Mouse (Mus musculus): ENCODE data around the gene Astn2. TPM values are rescaled to one million over a fixed set of nuclear protein-coding genes. Genes with fewer than 3 reads are reported as not detected.
A peak's percentile ranks its signal among the peaks of the same experiment; 100 is the strongest.

Astn2 gene
- total and polyA plus RNA-seq, 2 experiments = 0.77 to 1.2 TPM

DNA sequence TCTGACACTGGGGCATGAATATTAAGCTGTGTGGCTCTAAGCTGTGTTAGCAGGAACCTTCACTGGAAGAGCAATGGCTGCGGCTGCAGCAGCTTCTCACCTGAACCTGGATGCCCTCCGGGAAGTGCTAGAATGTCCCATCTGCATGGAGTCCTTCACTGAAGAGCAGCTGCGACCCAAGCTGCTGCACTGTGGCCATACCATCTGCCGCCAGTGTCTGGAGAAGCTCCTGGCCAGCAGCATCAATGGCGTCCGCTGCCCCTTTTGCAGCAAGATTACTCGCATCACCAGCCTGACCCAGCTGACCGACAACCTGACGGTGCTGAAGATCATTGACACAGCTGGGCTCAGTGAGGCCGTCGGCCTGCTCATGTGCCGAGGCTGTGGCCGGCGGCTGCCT lies 791.3 kb downstream of the Astn2 start:
- Histone ChIP-seq H3K4me3 (ENCODE audit: insufficient read depth, low read depth, low read length) (no peak overlapping the region), H3K27ac (replicated peaks; ENCODE audit: insufficient read depth, low read depth, low read length) (no peak overlapping the region), H3K9ac (ENCODE audit: low read depth, low read length) (no peak overlapping the region), H3K36me3 (ENCODE audit: control insufficient read depth, insufficient read depth, low read length) (peaks cover 29% of the 10 kb centered on the region), H3K4me1 (ENCODE audit: control insufficient read depth, insufficient read depth, low read length) (no peaks in the 10 kb centered on the region), H3K27me3 (ENCODE audit: control insufficient read depth, insufficient read depth, low read length) (no peaks in the 10 kb centered on the region), H3K79me2 (ENCODE audit: control insufficient read depth, insufficient read depth, low read length) (peaks cover 3% of the 10 kb centered on the region; the same call in 1 of the 2 replicates)
- no peak for TF ChIP-seq CTCF (IDR thresholded peaks at IDR 0.05; ENCODE audit: low read depth, low read length)
- TF ChIP-seq POLR2A (IDR thresholded peaks at IDR 0.05; ENCODE audit: extremely low read depth, insufficient read depth, low read length) = no peak
- WGBS = 99% methylated on average over 14 of the region's 14 CpGs
- DNase-seq (ENCODE audit: extremely low read depth, low read depth, low spot score) = no peak

DNA sequence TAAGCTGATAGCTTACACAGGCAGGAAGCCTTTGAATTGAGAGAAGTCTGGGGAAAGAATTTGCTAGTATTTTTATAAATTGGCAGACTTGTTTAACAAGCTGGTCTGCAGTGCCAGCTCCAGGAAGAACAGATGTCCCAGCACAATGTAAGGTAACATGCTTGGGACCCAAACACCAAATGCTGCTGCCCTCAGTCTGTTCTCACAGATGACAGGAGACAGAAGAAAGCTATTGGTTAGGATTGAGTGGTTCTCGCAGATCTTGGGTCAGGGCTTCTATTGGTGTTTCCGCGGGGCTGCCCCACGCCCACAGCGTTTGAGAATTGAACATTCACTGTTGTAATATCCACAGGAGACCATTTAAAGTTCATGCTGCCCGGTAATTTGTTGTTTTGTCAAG lies 793.5 kb downstream of the Astn2 start:
- H3K79me2 ChIP-seq (ENCODE audit: control insufficient read depth, insufficient read depth, low read length) = peaks cover 8% of the 10 kb centered on the region; the same call in 1 of the 2 replicates
- H3K36me3 ChIP-seq (ENCODE audit: control insufficient read depth, insufficient read depth, low read length) = peaks cover 26% of the 10 kb centered on the region
- DNase-seq (ENCODE audit: extremely low read depth, low read depth, low spot score) = no peak
- no peaks in the 10 kb centered on the region for H3K27me3 ChIP-seq (ENCODE audit: control insufficient read depth, insufficient read depth, low read length)
- H3K4me3 ChIP-seq (ENCODE audit: insufficient read depth, low read depth, low read length) = no peak overlapping the region
- WGBS = 89% methylated on average over 6 of the region's 6 CpGs
- no peak overlapping the region for H3K27ac ChIP-seq (replicated peaks; ENCODE audit: insufficient read depth, low read depth, low read length)
- H3K4me1 ChIP-seq (ENCODE audit: control insufficient read depth, insufficient read depth, low read length) = 0 out of 2 replicates have a peak, but pooled peaks cover 4% of the 10 kb centered on the region
- TF ChIP-seq POLR2A (IDR thresholded peaks at IDR 0.05; ENCODE audit: extremely low read depth, insufficient read depth, low read length) (no peak), CTCF (IDR thresholded peaks at IDR 0.05; ENCODE audit: low read depth, low read length) (no peak)
- H3K9ac ChIP-seq (ENCODE audit: low read depth, low read length) = no peak overlapping the region

DNA sequence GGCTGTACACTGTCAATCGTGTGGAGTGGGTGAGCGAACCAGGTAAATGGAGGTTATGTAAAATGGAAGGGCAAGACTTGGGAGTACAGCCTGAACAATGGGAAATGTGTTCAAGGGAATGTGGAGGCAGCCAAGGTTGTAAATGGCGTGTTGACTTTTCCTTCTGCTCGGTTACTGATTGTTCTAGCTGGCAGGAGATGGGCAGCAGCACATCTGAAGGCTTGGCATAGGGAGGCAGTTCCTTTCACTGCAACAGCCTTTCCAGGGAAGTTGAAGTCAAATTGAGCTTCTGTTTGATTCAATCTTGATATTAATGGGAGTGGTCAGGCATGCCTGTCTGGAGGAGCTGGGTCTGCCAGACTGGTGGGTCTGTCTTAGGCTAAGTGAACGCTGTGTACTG lies 794.1 kb downstream of the Astn2 start:
- H3K79me2 ChIP-seq (ENCODE audit: control insufficient read depth, insufficient read depth, low read length) = peaks cover 8% of the 10 kb centered on the region; the same call in 1 of the 2 replicates
- TF ChIP-seq CTCF (IDR thresholded peaks at IDR 0.05; ENCODE audit: low read depth, low read length) (no peak), POLR2A (IDR thresholded peaks at IDR 0.05; ENCODE audit: extremely low read depth, insufficient read depth, low read length) (no peak)
- H3K4me1 ChIP-seq (ENCODE audit: control insufficient read depth, insufficient read depth, low read length) = 0 out of 2 replicates have a peak, but pooled peaks cover 4% of the 10 kb centered on the region
- H3K4me3 ChIP-seq (ENCODE audit: insufficient read depth, low read depth, low read length) = no peak overlapping the region
- H3K27me3 ChIP-seq (ENCODE audit: control insufficient read depth, insufficient read depth, low read length) = no peaks in the 10 kb centered on the region
- H3K36me3 ChIP-seq (ENCODE audit: control insufficient read depth, insufficient read depth, low read length) = peaks cover 21% of the 10 kb centered on the region
- 64% methylated on average over 5 of the region's 5 CpGs for WGBS
- H3K9ac ChIP-seq (ENCODE audit: low read depth, low read length) = no peak overlapping the region
- DNase-seq (ENCODE audit: extremely low read depth, low read depth, low spot score) = peak; percentile 77
- no peak overlapping the region for H3K27ac ChIP-seq (replicated peaks; ENCODE audit: insufficient read depth, low read depth, low read length)

DNA sequence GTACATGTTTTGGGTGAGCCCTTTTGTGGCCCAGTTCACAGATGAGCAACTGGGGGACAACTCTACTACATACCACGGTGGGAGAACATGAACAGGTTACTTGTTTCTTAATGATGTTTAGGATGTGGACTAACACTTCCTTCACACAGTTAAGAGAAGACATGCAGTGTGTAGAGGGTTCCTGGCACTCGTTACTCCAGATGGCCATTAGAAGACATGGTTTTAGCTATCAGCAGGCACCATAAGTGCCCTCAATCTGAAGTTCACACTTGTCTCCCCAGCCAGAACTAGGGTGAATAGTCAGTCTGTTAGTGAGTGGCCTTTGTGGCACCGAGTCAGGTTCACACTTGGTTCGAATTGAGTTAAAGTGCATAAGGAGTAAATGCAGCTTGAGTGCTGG lies 796.3 kb downstream of the Astn2 start:
- no peak for TF ChIP-seq POLR2A (IDR thresholded peaks at IDR 0.05; ENCODE audit: extremely low read depth, insufficient read depth, low read length)
- TF ChIP-seq CTCF (IDR thresholded peaks at IDR 0.05; ENCODE audit: low read depth, low read length) = no peak
- peaks cover 8% of the 10 kb centered on the region; the same call in 1 of the 2 replicates for H3K79me2 ChIP-seq (ENCODE audit: control insufficient read depth, insufficient read depth, low read length)
- H3K27ac ChIP-seq (replicated peaks; ENCODE audit: insufficient read depth, low read depth, low read length) = no peak overlapping the region

DNA sequence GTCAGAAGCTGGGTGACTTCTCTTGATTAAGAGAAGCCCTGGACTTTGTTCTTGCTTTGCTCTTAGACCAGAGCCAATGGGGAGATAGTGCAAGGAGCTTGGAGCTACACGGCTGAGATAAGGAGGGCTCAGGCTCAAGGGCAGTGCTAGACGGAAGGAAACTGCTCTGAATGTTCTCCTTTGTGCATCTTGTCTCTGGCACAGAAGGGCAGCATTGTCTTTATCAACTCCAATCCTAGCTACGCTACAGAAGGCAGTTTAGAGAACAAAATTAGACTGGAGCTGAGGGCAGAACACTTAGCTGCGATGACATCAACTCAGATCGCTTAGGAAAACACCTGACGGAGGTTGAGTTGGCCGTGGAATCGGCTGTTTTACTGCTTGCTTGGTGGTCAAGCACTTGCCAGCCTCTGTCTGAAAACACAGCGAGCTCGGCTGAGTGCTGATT lies 797.2 kb downstream of the Astn2 start:
- peaks cover 6% of the 10 kb centered on the region for H3K4me1 ChIP-seq (ENCODE audit: control insufficient read depth, insufficient read depth, low read length)
- peaks cover 8% of the 10 kb centered on the region; the same call in 1 of the 2 replicates for H3K79me2 ChIP-seq (ENCODE audit: control insufficient read depth, insufficient read depth, low read length)
- no peak overlapping the region for H3K9ac ChIP-seq (ENCODE audit: low read depth, low read length)
- no peaks in the 10 kb centered on the region for H3K27me3 ChIP-seq (ENCODE audit: control insufficient read depth, insufficient read depth, low read length)
- H3K36me3 ChIP-seq (ENCODE audit: control insufficient read depth, insufficient read depth, low read length) = no peaks in the 10 kb centered on the region
- no peak overlapping the region for H3K27ac ChIP-seq (replicated peaks; ENCODE audit: insufficient read depth, low read depth, low read length)
- peak; percentile 19 for DNase-seq (ENCODE audit: extremely low read depth, low read depth, low spot score)
- no peak overlapping the region for H3K4me3 ChIP-seq (ENCODE audit: insufficient read depth, low read depth, low read length)
- WGBS = 73% methylated on average over 10 of the region's 10 CpGs
- TF ChIP-seq POLR2A (IDR thresholded peaks at IDR 0.05; ENCODE audit: extremely low read depth, insufficient read depth, low read length) (no peak), CTCF (IDR thresholded peaks at IDR 0.05; ENCODE audit: low read depth, low read length) (no peak)

More for the DNA sequence above, 796.3 kb downstream of the Astn2 start:
- Histone ChIP-seq H3K4me1 (ENCODE audit: control insufficient read depth, insufficient read depth, low read length) (peaks cover 6% of the 10 kb centered on the region), H3K4me3 (ENCODE audit: insufficient read depth, low read depth, low read length) (no peak overlapping the region), H3K36me3 (ENCODE audit: control insufficient read depth, insufficient read depth, low read length) (peaks cover 1% of the 10 kb centered on the region; the same call in 1 of the 2 replicates), H3K9ac (ENCODE audit: low read depth, low read length) (no peak overlapping the region), H3K27me3 (ENCODE audit: control insufficient read depth, insufficient read depth, low read length) (no peaks in the 10 kb centered on the region)
- no peak for DNase-seq (ENCODE audit: extremely low read depth, low read depth, low spot score)
- 97% methylated on average over 4 of the region's 4 CpGs for WGBS

DNA sequence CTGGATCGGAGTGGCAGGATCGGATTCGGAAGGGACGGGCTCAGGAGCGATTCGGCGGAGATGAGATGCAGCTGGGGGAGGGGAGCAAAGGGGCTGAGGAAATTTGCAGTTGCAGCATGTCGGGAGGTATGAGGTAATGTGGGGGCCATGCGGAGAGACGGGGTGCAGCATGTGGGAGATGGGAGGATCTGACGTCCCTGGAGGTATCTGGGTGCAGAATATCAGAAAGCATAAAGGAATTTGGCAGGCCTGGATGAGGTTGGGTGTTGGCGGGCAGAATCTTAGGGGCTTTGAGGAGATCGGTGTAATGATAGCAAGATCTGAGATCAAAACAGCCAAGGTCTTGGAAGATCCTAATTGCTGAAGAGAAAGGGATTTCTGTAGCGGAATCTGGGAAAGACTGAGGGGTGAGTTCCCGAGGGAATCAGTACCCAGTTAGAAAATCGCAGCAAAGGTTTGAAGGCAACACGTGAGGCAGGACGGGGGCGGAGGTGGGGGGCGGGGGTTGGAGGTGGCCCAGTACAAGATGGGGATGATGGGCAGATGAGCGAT lies 799.2 kb downstream of the Astn2 start:
- H3K27ac ChIP-seq (replicated peaks; ENCODE audit: insufficient read depth, low read depth, low read length) = no peak overlapping the region
- H3K4me3 ChIP-seq (ENCODE audit: insufficient read depth, low read depth, low read length) = peak overlapping the region; percentile 77
- H3K4me1 ChIP-seq (ENCODE audit: control insufficient read depth, insufficient read depth, low read length) = peaks cover 6% of the 10 kb centered on the region
- no peaks in the 10 kb centered on the region for H3K27me3 ChIP-seq (ENCODE audit: control insufficient read depth, insufficient read depth, low read length)
- under 1% methylated on average over 21 of the region's 21 CpGs for WGBS
- DNase-seq (ENCODE audit: extremely low read depth, low read depth, low spot score) = no peak
- H3K79me2 ChIP-seq (ENCODE audit: control insufficient read depth, insufficient read depth, low read length) = peaks cover 8% of the 10 kb centered on the region; the same call in 1 of the 2 replicates
- peak overlapping the region; percentile 79 for H3K9ac ChIP-seq (ENCODE audit: low read depth, low read length)
- TF ChIP-seq POLR2A (IDR thresholded peaks at IDR 0.05; ENCODE audit: extremely low read depth, insufficient read depth, low read length) (no peak), CTCF (IDR thresholded peaks at IDR 0.05; ENCODE audit: low read depth, low read length) (no peak)
- H3K36me3 ChIP-seq (ENCODE audit: control insufficient read depth, insufficient read depth, low read length) = no peaks in the 10 kb centered on the region

Measured in liver, adult 2 months (tissue).